Mouse (Mus musculus) stomach, embryonic 16.5 days (tissue): ENCODE data around the gene Pax5. TPM values are rescaled to one million over a fixed set of nuclear protein-coding genes. Genes with fewer than 3 reads are reported as not detected.

Experiments used
- ATAC-seq: fragments of 200-750 bp; cut with Nextera tagmentation; 2 replicates; pipeline ENCODE4 v1.8.0; 2017; ENCODE audit warnings: moderate number of reproducible peaks, moderate TSS enrichment; ENCODE audit not compliant: insufficient read depth, low FRiP score
- H3K27ac ChIP-seq: fragments of 300-500 bp; sonication (generic); 2 replicates; pipeline ENCODE4 v1.5.1; 2014; ENCODE audit warnings: low read length
- H3K27me3 ChIP-seq: fragments of 300-500 bp; sonication (generic); 2 replicates; pipeline ENCODE4 v1.6.1; 2014; ENCODE audit warnings: low read length, control low read depth, mixed read lengths; ENCODE audit not compliant: control insufficient read depth, insufficient read depth
- H3K36me3 ChIP-seq: fragments of 300-500 bp; sonication (generic); 2 replicates; pipeline ENCODE4 v1.6.1; 2014; ENCODE audit warnings: low read length; ENCODE audit not compliant: control insufficient read depth, insufficient read depth
- H3K4me1 ChIP-seq: fragments of 300-500 bp; sonication (generic); 2 replicates; pipeline ENCODE4 v1.6.1; 2014; ENCODE audit warnings: low read length, control low read depth, mixed read lengths; ENCODE audit not compliant: control insufficient read depth, insufficient read depth
- H3K4me2 ChIP-seq: fragments of 300-500 bp; sonication (generic); 2 replicates; pipeline ENCODE4 v1.6.1; 2014; ENCODE audit warnings: low read depth, low read length, mixed read lengths
- H3K4me3 ChIP-seq: fragments of 300-500 bp; sonication (generic); replicated peaks from 2 replicates; pipeline ENCODE4 v1.5.1; 2014; ENCODE audit warnings: mild to moderate bottlenecking, low read length
- H3K9ac ChIP-seq: fragments of 300-500 bp; sonication (generic); 2 replicates; pipeline ENCODE4 v1.6.1; 2014; ENCODE audit warnings: low read length
- H3K9me3 ChIP-seq: fragments of 300-500 bp; sonication (generic); replicated peaks from 2 replicates; pipeline ENCODE4 v1.6.1; 2016; ENCODE audit warnings: low read length, control low read depth; ENCODE audit not compliant: control insufficient read depth
- WGBS: fragments of 180-500 bp; shearing (Covaris S2); extraction: QIAGEN DNeasy Blood & Tissue Kit; methylation state at CpG from one replicate; pipeline ENCODE4 v1.1.7; 2014; 5-methylcytosine and 5-hydroxymethylcytosine counted together
- polyA plus RNA-seq: library from polyadenylated mRNA; unstranded; fragments of >200 nt; fragmentation: Nextera tagmentation; extraction: Ambion mirVana; gene quantifications from 2 replicates; pipeline ENCODE4 v1.2.1, GENCODE M21; 2015

Gene Pax5
- polyA plus RNA-seq, 1 experiment from 2014 or later, result 0.03 TPM

DNA sequence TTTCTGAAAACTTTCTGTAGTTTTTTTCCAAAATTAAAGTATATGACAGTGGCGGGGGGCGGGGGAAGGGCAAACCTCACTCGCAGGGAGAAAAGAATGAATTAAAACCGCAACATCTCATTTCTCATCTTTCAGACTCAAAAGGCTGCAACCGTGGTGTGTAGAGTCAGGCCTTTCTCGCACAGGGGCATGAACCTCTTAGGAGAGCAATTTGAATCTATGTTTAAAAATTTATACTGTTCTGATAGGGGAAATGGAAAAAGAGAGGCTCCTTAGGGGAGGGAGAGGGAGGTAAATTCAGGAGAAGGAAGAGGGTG is 85.2 kb downstream of the Pax5 start:
- 73% methylated on average over 6 of the region's 6 CpGs for WGBS
- no peak overlapping the region for H3K4me2 ChIP-seq
- no peak overlapping the region for H3K4me3 ChIP-seq
- ATAC-seq, result no peak
- H3K36me3 ChIP-seq, result no peaks in the 10 kb centered on the region
- 0 out of 2 replicates have a peak, but pooled peaks cover 3% of the 10 kb centered on the region for H3K27me3 ChIP-seq
- no peak overlapping the region for H3K27ac ChIP-seq
- no peaks in the 10 kb centered on the region for H3K9me3 ChIP-seq
- no peaks in the 10 kb centered on the region for H3K4me1 ChIP-seq
- H3K9ac ChIP-seq, result no peak overlapping the region

GRCm38 (mm10) chr4:44624232-44625107 is 85.8 kb downstream of the Pax5 start:
- H3K27ac ChIP-seq, result no peak overlapping the region
- no peak overlapping the region for H3K4me3 ChIP-seq
- H3K27me3 ChIP-seq, result 0 out of 2 replicates have a peak, but pooled peaks cover 3% of the 10 kb centered on the region
- 83% methylated on average over 12 of the region's 12 CpGs for WGBS
- H3K9me3 ChIP-seq, result no peaks in the 10 kb centered on the region
- H3K36me3 ChIP-seq, result no peaks in the 10 kb centered on the region
- no peak for ATAC-seq
- H3K4me1 ChIP-seq, result no peaks in the 10 kb centered on the region
- no peak overlapping the region for H3K9ac ChIP-seq
- no peak overlapping the region for H3K4me2 ChIP-seq

DNA sequence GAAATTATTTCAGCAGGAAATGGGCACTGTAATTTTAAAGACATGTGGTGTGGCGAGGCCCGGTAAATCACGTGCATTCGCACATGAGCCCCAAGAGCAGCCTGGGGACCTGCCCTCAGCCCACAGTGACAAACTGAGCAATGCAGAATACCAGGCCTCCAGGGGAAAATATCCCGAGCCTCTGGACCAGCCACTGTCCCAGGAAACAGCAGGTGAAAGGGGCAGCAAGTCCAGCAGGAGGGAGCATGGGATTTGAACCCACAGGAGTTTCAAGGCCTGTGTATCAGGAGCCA is 86.9 kb downstream of the Pax5 start:
- Histone ChIP-seq H3K4me1 (no peaks in the 10 kb centered on the region), H3K9me3 (no peaks in the 10 kb centered on the region), H3K27ac (no peak overlapping the region), H3K27me3 (0 out of 2 replicates have a peak, but pooled peaks cover 3% of the 10 kb centered on the region), H3K36me3 (no peaks in the 10 kb centered on the region), H3K4me2 (no peak overlapping the region), H3K9ac (no peak overlapping the region), H3K4me3 (no peak overlapping the region)
- no peak for ATAC-seq
- 76% methylated on average over 5 of the region's 5 CpGs for WGBS

- WGBS, result 63% methylated on average over 17 of the region's 17 CpGs
- Histone ChIP-seq H3K9ac (no peak overlapping the region), H3K4me1 (no peaks in the 10 kb centered on the region), H3K36me3 (no peaks in the 10 kb centered on the region), H3K27me3 (0 out of 2 replicates have a peak, but pooled peaks cover 3% of the 10 kb centered on the region), H3K4me2 (no peak overlapping the region), H3K9me3 (no peaks in the 10 kb centered on the region), H3K4me3 (no peak overlapping the region), H3K27ac (no peak overlapping the region)
- ATAC-seq, result no peak
Measured at GRCm38 (mm10) chr4:44622682-44623434, 87.4 kb downstream of the Pax5 start.

- WGBS, result 92% methylated on average over 5 of the region's 5 CpGs
- Histone ChIP-seq H3K4me3 (no peak overlapping the region), H3K27me3 (0 out of 2 replicates have a peak, but pooled peaks cover 3% of the 10 kb centered on the region), H3K9ac (no peak overlapping the region), H3K9me3 (no peaks in the 10 kb centered on the region), H3K36me3 (no peaks in the 10 kb centered on the region), H3K27ac (no peak overlapping the region), H3K4me1 (no peaks in the 10 kb centered on the region), H3K4me2 (no peak overlapping the region)
- no peak for ATAC-seq
Measured at GRCm38 (mm10) chr4:44620241-44620640, 90.0 kb downstream of the Pax5 start.

DNA sequence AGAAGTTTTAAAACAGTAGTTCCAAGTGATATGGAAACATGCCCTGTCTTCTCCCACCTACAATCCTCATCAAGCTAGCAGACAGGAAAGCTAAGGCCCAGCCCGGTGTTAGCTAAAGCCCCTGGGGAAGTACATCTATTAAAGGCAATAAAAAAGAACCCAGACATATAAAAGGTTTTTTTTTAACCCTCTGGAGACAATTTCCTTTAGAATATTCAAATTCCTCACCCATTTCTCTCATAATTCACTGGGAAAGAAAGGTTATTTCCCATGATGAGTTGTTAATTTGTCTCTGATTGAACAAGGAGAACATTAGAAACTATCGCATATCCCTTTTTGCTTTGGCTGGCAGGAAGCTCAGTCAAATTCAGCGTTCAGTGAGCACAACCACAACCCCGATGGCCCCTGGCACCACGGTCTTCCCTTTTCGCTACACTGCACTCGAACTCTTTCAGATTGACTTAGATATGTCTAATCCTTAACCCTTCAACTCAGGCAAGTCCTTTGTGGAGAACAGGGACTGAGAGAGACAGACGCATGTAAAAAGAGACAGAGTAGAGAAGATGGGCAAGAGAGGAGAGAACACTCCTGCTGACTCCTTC is 96.1 kb downstream of the Pax5 start:
- WGBS, result 87% methylated on average over 8 of the region's 8 CpGs
- H3K27ac ChIP-seq, result no peak overlapping the region
- H3K9me3 ChIP-seq, result no peaks in the 10 kb centered on the region
- no peak overlapping the region for H3K4me3 ChIP-seq
- no peak overlapping the region for H3K9ac ChIP-seq
- H3K36me3 ChIP-seq, result no peaks in the 10 kb centered on the region
- no peaks in the 10 kb centered on the region for H3K27me3 ChIP-seq
- H3K4me2 ChIP-seq, result no peak overlapping the region
- H3K4me1 ChIP-seq, result no peaks in the 10 kb centered on the region
- ATAC-seq, result no peak

DNA sequence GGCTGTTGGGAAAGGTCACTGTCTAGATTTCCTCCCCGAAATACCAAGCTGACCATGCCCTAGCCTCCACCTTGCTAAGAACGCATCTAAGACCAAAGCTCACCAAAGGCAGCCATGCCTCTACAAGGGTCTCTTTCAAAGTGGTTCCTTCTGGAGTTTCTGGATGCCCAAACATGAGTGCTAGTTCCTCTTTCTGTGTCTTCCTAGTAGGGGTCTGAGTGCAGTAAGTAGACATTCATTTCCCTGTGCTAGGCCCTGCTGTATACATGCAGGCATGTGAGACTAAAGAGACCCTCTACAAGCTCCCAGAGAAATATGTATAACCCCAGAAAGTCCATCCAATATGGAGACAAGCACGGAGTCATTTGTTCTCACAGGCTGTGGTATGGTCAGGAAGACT is 97.9 kb downstream of the Pax5 start:
- ATAC-seq, result no peak
- H3K4me2 ChIP-seq, result no peak overlapping the region
- H3K4me1 ChIP-seq, result no peaks in the 10 kb centered on the region
- 75% methylated on average over 3 of the region's 3 CpGs for WGBS
- H3K9ac ChIP-seq, result no peak overlapping the region
- H3K9me3 ChIP-seq, result no peaks in the 10 kb centered on the region
- H3K4me3 ChIP-seq, result no peak overlapping the region
- no peaks in the 10 kb centered on the region for H3K36me3 ChIP-seq
- no peak overlapping the region for H3K27ac ChIP-seq
- H3K27me3 ChIP-seq, result no peaks in the 10 kb centered on the region

- no peak overlapping the region for H3K4me2 ChIP-seq
- H3K36me3 ChIP-seq, result no peaks in the 10 kb centered on the region
- no peaks in the 10 kb centered on the region for H3K4me1 ChIP-seq
- no peak for ATAC-seq
- H3K9me3 ChIP-seq, result no peaks in the 10 kb centered on the region
- 69% methylated on average over 2 of the region's 2 CpGs for WGBS
- H3K9ac ChIP-seq, result no peak overlapping the region
- H3K27me3 ChIP-seq, result no peaks in the 10 kb centered on the region
- no peak overlapping the region for H3K27ac ChIP-seq
- no peak overlapping the region for H3K4me3 ChIP-seq
Measured at GRCm38 (mm10) chr4:44605453-44605852, 104.8 kb downstream of the Pax5 start.

DNA sequence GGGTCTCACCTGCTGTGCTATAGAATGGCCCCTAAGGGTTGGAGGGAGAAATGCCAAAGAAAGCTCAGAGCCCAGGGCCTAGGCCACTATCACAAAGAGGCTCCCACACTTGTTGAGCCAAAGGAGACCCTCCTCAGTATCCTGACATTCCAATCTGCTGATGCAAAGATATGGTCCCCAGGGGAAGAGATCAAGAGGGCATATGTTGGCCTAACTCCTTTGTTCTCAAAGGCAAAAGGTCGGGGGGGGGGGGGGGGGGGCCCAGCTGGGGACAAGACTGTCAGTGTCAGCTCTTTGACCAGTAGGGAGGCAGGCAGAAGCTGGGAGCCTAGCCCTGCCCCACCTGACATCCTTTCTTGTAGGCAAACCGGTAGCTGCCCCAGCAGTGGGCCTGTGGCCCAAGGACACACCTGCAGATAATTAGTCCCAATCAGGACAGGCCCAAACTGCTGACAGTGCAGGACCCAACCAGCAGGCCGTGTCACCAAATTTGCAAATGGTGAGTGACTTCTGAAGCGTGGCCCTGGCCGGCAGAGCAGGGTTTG is 108.0 kb downstream of the Pax5 start:
- no peak overlapping the region for H3K4me2 ChIP-seq
- H3K27ac ChIP-seq, result no peak overlapping the region
- H3K4me3 ChIP-seq, result no peak overlapping the region
- H3K9me3 ChIP-seq, result no peaks in the 10 kb centered on the region
- H3K36me3 ChIP-seq, result no peaks in the 10 kb centered on the region
- no peak overlapping the region for H3K9ac ChIP-seq
- 17% methylated on average over 5 of the region's 5 CpGs for WGBS
- no peaks in the 10 kb centered on the region for H3K27me3 ChIP-seq
- H3K4me1 ChIP-seq, result no peaks in the 10 kb centered on the region
- no peak for ATAC-seq
